Mouse (Mus musculus) heart, embryonic 14.5 days (tissue): ENCODE results near the gene Bri3bp. TPM values are rescaled to one million over a fixed set of nuclear protein-coding genes. Genes with fewer than 3 reads are reported as not detected.
A peak's percentile ranks its signal among the peaks of the same experiment; 100 is the strongest.

Experiments used
- ATAC-seq: fragments of 200-750 bp; cut with Nextera tagmentation; 2 replicates; pipeline ENCODE4 v1.8.0; 2017; ENCODE audit warnings: low read depth, moderate TSS enrichment; ENCODE audit not compliant: insufficient number of reproducible peaks, insufficient read depth, low FRiP score
- H3K27ac ChIP-seq, 2 experiments: fragments of 200-500 bp in 1 of 2; fragments of 300-500 bp in 1 of 2; sonication (generic) in 1 of 2; replicated peaks in 1 of 2; 2 replicates each; pipeline ENCODE4 v1.5.1; 2012 to 2014; ENCODE audit warnings: low read depth in 2 of 2, low read length in 2 of 2, control low read depth in 1 of 2, mild to moderate bottlenecking in 1 of 2, mixed read lengths in 1 of 2; ENCODE audit not compliant: control insufficient read depth in 1 of 2, insufficient read depth in 1 of 2
- H3K27me3 ChIP-seq: fragments of 300-500 bp; sonication (generic); 2 replicates; pipeline ENCODE4 v1.6.1; 2014; ENCODE audit warnings: mild to moderate bottlenecking, low read length, control low read depth; ENCODE audit not compliant: control insufficient read depth, insufficient read depth
- H3K36me3 ChIP-seq: fragments of 300-500 bp; sonication (generic); 2 replicates; pipeline ENCODE4 v1.6.1; 2014; ENCODE audit warnings: mild to moderate bottlenecking, control low read depth, low read length, mixed read lengths; ENCODE audit not compliant: control insufficient read depth, insufficient read depth
- H3K4me1 ChIP-seq, 2 experiments: fragments of 200-500 bp in 1 of 2; fragments of 300-500 bp in 1 of 2; sonication (generic) in 1 of 2; 2 replicates each; pipeline ENCODE4 v1.6.1; 2012 to 2014; ENCODE audit warnings: low read length in 2 of 2, control low read depth in 1 of 2, mixed read lengths in 1 of 2; ENCODE audit not compliant: control insufficient read depth in 2 of 2, insufficient read depth in 2 of 2
- H3K4me2 ChIP-seq: fragments of 300-500 bp; sonication (generic); 2 replicates; pipeline ENCODE4 v1.6.1; 2014; ENCODE audit warnings: mild to moderate bottlenecking, low read length
- H3K4me3 ChIP-seq, 2 experiments: fragments of 200-500 bp in 1 of 2; fragments of 300-500 bp in 1 of 2; sonication (generic) in 1 of 2; 2 replicates each; pipeline ENCODE4 v1.5.1; 2012 to 2014; ENCODE audit warnings: low read length in 2 of 2, mild to moderate bottlenecking in 2 of 2, control low read depth in 1 of 2, low read depth in 1 of 2, moderate library complexity in 1 of 2; ENCODE audit not compliant: control insufficient read depth in 1 of 2, insufficient read depth in 1 of 2
- H3K9ac ChIP-seq: fragments of 300-500 bp; sonication (generic); 2 replicates; pipeline ENCODE4 v1.6.1; 2014; ENCODE audit warnings: mild to moderate bottlenecking, low read length
- H3K9me3 ChIP-seq: fragments of 300-500 bp; sonication (generic); 2 replicates; pipeline ENCODE4 v1.6.1; 2016; ENCODE audit warnings: low read length, control low read depth; ENCODE audit not compliant: control insufficient read depth
- whole genome bisulfite sequencing: fragments of 180-500 bp; shearing (Covaris S2); extraction: QIAGEN DNeasy Blood & Tissue Kit; methylation state at CpG from one replicate; pipeline ENCODE4 v1.1.7; 2014; 5-methylcytosine and 5-hydroxymethylcytosine counted together
- polyA plus RNA-seq: library from polyadenylated mRNA; unstranded; fragments of >200 nt; fragmentation: Nextera tagmentation; extraction: Ambion mirVana; gene quantifications from 2 replicates; pipeline ENCODE4 v1.2.1, GENCODE M21; 2014

The Bri3bp gene
- polyA plus RNA-seq, 1 experiment from 2014 or later: 34.8 TPM

GRCm38 (mm10) chr5:125457538-125457937 lies 16.2 kb downstream of the Bri3bp start:
- H3K27me3 ChIP-seq: no peaks in the 10 kb centered on the region
- H3K4me3 ChIP-seq: no peak overlapping the region
- no peaks in the 10 kb centered on the region for H3K4me1 ChIP-seq
- no peak overlapping the region for H3K9ac ChIP-seq
- peaks cover 40% of the 10 kb centered on the region for H3K36me3 ChIP-seq
- no peak overlapping the region for H3K27ac ChIP-seq
- H3K4me2 ChIP-seq: no peak overlapping the region
- H3K9me3 ChIP-seq: no peaks in the 10 kb centered on the region
- ATAC-seq: no peak
- WGBS: 82% methylated on average over 6 of the region's 6 CpGs

GRCm38 (mm10) chr5:125460574-125460973 lies 19.2 kb downstream of the Bri3bp start:
- H3K27me3 ChIP-seq: no peaks in the 10 kb centered on the region
- no peaks in the 10 kb centered on the region for H3K9me3 ChIP-seq
- no peak overlapping the region for H3K4me2 ChIP-seq
- no peak for ATAC-seq
- no peak overlapping the region for H3K9ac ChIP-seq
- no peak overlapping the region for H3K4me3 ChIP-seq
- H3K4me1 ChIP-seq: peaks cover 0 to 3% of the 10 kb centered on the region in 2 experiments; a peak in 2 of 4 replicates
- peaks cover 12% of the 10 kb centered on the region for H3K36me3 ChIP-seq
- 82% methylated on average over 3 of the region's 3 CpGs for WGBS
- no peak overlapping the region for H3K27ac ChIP-seq

GRCm38 (mm10) chr5:125461868-125462445 lies 20.6 kb downstream of the Bri3bp start:
- H3K9me3 ChIP-seq: no peaks in the 10 kb centered on the region
- no peaks in the 10 kb centered on the region for H3K36me3 ChIP-seq
- no peak overlapping the region for H3K9ac ChIP-seq
- peaks cover 0 to 3% of the 10 kb centered on the region in 2 experiments; a peak in 2 of 4 replicates for H3K4me1 ChIP-seq
- no peaks in the 10 kb centered on the region for H3K27me3 ChIP-seq
- H3K4me3 ChIP-seq: no peak overlapping the region
- H3K27ac ChIP-seq: no peak overlapping the region
- WGBS: 36% methylated on average over 10 of the region's 10 CpGs
- ATAC-seq: no peak
- H3K4me2 ChIP-seq: no peak overlapping the region

- H3K27me3 ChIP-seq: no peaks in the 10 kb centered on the region
- H3K4me2 ChIP-seq: peak overlapping the region; percentile 64
- H3K4me3 ChIP-seq: peak overlapping the region in 1 of 2 experiments; percentile 29; a peak in 3 of 4 replicates
- no peak for ATAC-seq
- no peaks in the 10 kb centered on the region for H3K9me3 ChIP-seq
- no peak overlapping the region for H3K9ac ChIP-seq
- H3K27ac ChIP-seq: no peak overlapping the region
- peaks cover 0 to 3% of the 10 kb centered on the region in 2 experiments; a peak in 2 of 4 replicates for H3K4me1 ChIP-seq
- H3K36me3 ChIP-seq: no peaks in the 10 kb centered on the region
- 39% methylated on average over 7 of the region's 7 CpGs for WGBS
These were observed 23.8 kb downstream of the Bri3bp start for GRCm38 (mm10) chr5:125465192-125465591.

GRCm38 (mm10) chr5:125465701-125466106 lies 24.3 kb downstream of the Bri3bp start:
- peak; percentile 99 for ATAC-seq
- under 1% methylated on average over 25 of the region's 25 CpGs for WGBS
- H3K36me3 ChIP-seq: no peaks in the 10 kb centered on the region
- H3K4me1 ChIP-seq: peaks cover 0 to 3% of the 10 kb centered on the region in 2 experiments; a peak in 2 of 4 replicates
- H3K9ac ChIP-seq: peak overlapping the region; percentile 62; the same call in 1 of the 2 replicates
- H3K27me3 ChIP-seq: no peaks in the 10 kb centered on the region
- H3K9me3 ChIP-seq: no peaks in the 10 kb centered on the region
- H3K27ac ChIP-seq: no peak overlapping the region; a peak in 1 of 4 replicates
- H3K4me3 ChIP-seq: peak overlapping the region; percentile 24 to 29
- peak overlapping the region; percentile 64 for H3K4me2 ChIP-seq

- no peaks in the 10 kb centered on the region for H3K27me3 ChIP-seq
- H3K4me2 ChIP-seq: no peak overlapping the region
- peaks cover 0 to 3% of the 10 kb centered on the region in 2 experiments; a peak in 2 of 4 replicates for H3K4me1 ChIP-seq
- no peak for ATAC-seq
- H3K9me3 ChIP-seq: no peaks in the 10 kb centered on the region
- H3K36me3 ChIP-seq: no peaks in the 10 kb centered on the region
- no peak overlapping the region for H3K4me3 ChIP-seq
- 80% methylated on average over 5 of the region's 5 CpGs for WGBS
- H3K27ac ChIP-seq: no peak overlapping the region
- H3K9ac ChIP-seq: no peak overlapping the region
These were observed 25.1 kb downstream of the Bri3bp start for GRCm38 (mm10) chr5:125466483-125466882.

- Histone ChIP-seq H3K27me3 (no peaks in the 10 kb centered on the region), H3K4me1 (peaks cover 0 to 3% of the 10 kb centered on the region in 2 experiments; a peak in 2 of 4 replicates), H3K4me3 (no peak overlapping the region), H3K9ac (no peak overlapping the region), H3K4me2 (no peak overlapping the region), H3K27ac (no peak overlapping the region), H3K36me3 (no peaks in the 10 kb centered on the region), H3K9me3 (no peaks in the 10 kb centered on the region)
- ATAC-seq: no peak
- WGBS: 84% methylated on average over 14 of the region's 14 CpGs
These were observed 25.9 kb downstream of the Bri3bp start for GRCm38 (mm10) chr5:125467261-125467660.

GRCm38 (mm10) chr5:125470713-125471112 lies 29.3 kb downstream of the Bri3bp start:
- Histone ChIP-seq H3K4me1 (no peaks in the 10 kb centered on the region), H3K9ac (no peak overlapping the region), H3K27ac (no peak overlapping the region), H3K4me2 (no peak overlapping the region), H3K27me3 (no peaks in the 10 kb centered on the region), H3K36me3 (no peaks in the 10 kb centered on the region), H3K9me3 (no peaks in the 10 kb centered on the region), H3K4me3 (no peak overlapping the region)
- ATAC-seq: no peak
- WGBS: 91% methylated on average over 4 of the region's 4 CpGs
